Mouse (Mus musculus): ENCODE measurements around the gene Inpp5f. TPM values are rescaled to one million over a fixed set of nuclear protein-coding genes. Genes with fewer than 3 reads are reported as not detected.
"Not testable (repeated sequence)": the region's sequence is repeated elsewhere in the genome, so short reads cannot be mapped to it uniquely, and the experiment has no call there.

Gene Inpp5f
- polyA plus RNA-seq, 1 experiment from 2014 or later, result 13.7 TPM

- DNase-seq (ENCODE audit: low spot score), result no peak
These were observed 18.8 kb upstream of the Inpp5f start for GRCm38 (mm10) chr7:128592118-128592935.

- DNase-seq (ENCODE audit: low spot score), result no peak
These were observed 18.2 kb upstream of the Inpp5f start for GRCm38 (mm10) chr7:128592936-128593241.

- no peak for DNase-seq (ENCODE audit: low spot score)
These were observed 14.9 kb upstream of the Inpp5f start for GRCm38 (mm10) chr7:128596274-128596673.

GRCm38 (mm10) chr7:128599072-128599471, 12.1 kb upstream of the Inpp5f start:
- DNase-seq (ENCODE audit: low spot score), result no peak

- no peak for DNase-seq (ENCODE audit: low spot score)
These were observed 9.3 kb upstream of the Inpp5f start for GRCm38 (mm10) chr7:128601826-128602225.

GRCm38 (mm10) chr7:128609936-128610335, 1.2 kb upstream of the Inpp5f start:
- DNase-seq (ENCODE audit: low spot score), result not testable (repeated sequence)

GRCm38 (mm10) chr7:128610490-128610889, 638 bp upstream of the Inpp5f start:
- DNase-seq (ENCODE audit: low spot score), result no peak

- DNase-seq (ENCODE audit: low spot score), result no peak
These were observed 777 bp downstream of the Inpp5f start for GRCm38 (mm10) chr7:128611799-128612411.

- DNase-seq (ENCODE audit: low spot score), result no peak
These were observed 1.5 kb downstream of the Inpp5f start for GRCm38 (mm10) chr7:128612521-128613181.

- DNase-seq (ENCODE audit: low spot score), result no peak
These were observed 2.5 kb downstream of the Inpp5f start for GRCm38 (mm10) chr7:128613578-128613977.

GRCm38 (mm10) chr7:128617587-128617986, 6.5 kb downstream of the Inpp5f start:
- no peak for DNase-seq (ENCODE audit: low spot score)

- DNase-seq (ENCODE audit: low spot score), result no peak
These were observed 9.1 kb downstream of the Inpp5f start for GRCm38 (mm10) chr7:128620178-128620577.

GRCm38 (mm10) chr7:128622266-128622961, 11.3 kb downstream of the Inpp5f start:
- no peak for DNase-seq (ENCODE audit: low spot score)

- no peak for DNase-seq (ENCODE audit: low spot score)
These were observed 11.9 kb downstream of the Inpp5f start for GRCm38 (mm10) chr7:128622994-128623393.

GRCm38 (mm10) chr7:128625382-128625781, 14.3 kb downstream of the Inpp5f start:
- no peak for DNase-seq (ENCODE audit: low spot score)

GRCm38 (mm10) chr7:128626601-128627000, 15.5 kb downstream of the Inpp5f start:
- peak; percentile 29 for DNase-seq (ENCODE audit: low spot score)

GRCm38 (mm10) chr7:128627251-128627650, 16.1 kb downstream of the Inpp5f start:
- peak; percentile 23 for DNase-seq (ENCODE audit: low spot score)

GRCm38 (mm10) chr7:128627723-128628122, 16.6 kb downstream of the Inpp5f start:
- DNase-seq (ENCODE audit: low spot score), result no peak

- peak; percentile 31 for DNase-seq (ENCODE audit: low spot score)
These were observed 22.0 kb downstream of the Inpp5f start for GRCm38 (mm10) chr7:128633156-128633555.

GRCm38 (mm10) chr7:128639925-128640485, 28.9 kb downstream of the Inpp5f start:
- DNase-seq (ENCODE audit: low spot score), result no peak

GRCm38 (mm10) chr7:128641571-128641970, 30.4 kb downstream of the Inpp5f start:
- no peak for DNase-seq (ENCODE audit: low spot score)

Measured in thymus, postnatal 0 days (tissue).